Mouse (Mus musculus): ENCODE measurements around the gene Tceanc2. TPM values are rescaled to one million over a fixed set of nuclear protein-coding genes. Genes with fewer than 3 reads are reported as not detected.

Tceanc2 gene
- polyA plus RNA-seq, 1 experiment from 2014 or later: 18.1 TPM

DNA sequence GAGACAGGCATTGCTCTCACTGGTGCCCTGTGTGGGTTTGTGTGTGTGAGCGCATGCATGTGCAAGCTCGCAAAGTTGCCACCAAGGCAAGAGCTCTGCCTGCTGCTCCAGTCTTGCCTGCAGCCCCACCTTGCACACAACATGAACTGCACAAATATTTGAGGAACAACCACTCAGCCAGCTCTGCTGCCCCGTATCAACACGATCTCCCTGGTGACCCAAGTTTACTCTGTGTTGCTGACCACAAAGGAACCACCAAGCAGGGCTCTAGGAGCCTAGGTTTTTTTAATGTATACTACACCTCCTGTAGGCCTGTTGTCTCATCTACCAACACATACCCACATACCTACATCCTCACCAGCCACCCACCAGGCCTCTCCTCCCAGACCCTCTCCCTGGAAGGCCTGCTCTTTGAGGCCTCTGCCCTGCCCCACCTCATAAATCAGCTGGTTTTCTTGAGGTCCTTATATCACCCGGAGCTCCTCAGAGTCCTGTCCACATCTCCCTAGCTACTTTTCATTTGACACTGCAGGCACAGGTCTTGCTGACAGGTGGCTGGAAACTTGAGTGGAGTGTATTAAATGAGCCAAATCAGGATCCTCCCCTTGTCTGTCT, 31.7 kb upstream of the Tceanc2 start:
- H3K27me3 ChIP-seq (ENCODE audit: control insufficient read depth, insufficient read depth, low read depth, low read length): no peaks in the 10 kb centered on the region
- no peaks in the 10 kb centered on the region for H3K4me1 ChIP-seq (ENCODE audit: control insufficient read depth, insufficient read depth, low read length)
- WGBS: 83% methylated on average over 5 of the region's 5 CpGs

DNA sequence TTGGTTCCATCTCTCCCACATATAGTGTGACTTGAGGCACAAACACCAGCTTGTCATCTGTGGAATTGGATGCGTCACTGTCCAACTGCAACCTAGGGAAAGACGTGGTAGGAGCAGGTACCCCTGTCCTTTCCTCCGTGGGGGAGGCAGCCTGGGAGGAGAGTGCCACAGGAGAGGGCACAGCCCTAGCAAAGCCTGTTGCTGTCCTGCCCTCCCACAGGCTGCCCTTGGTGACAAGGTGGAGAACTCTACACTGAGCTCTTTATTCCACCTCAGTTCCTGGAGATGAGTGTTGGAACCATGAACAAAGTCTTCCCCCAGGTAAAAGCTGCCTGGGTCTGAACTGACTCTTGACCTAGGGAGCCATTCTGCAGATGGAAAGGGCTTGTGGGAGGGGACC, 30.0 kb upstream of the Tceanc2 start, which contains the start of gene Ldlrad1:
Ldlrad1 (plus strand) TSS at position 301 of the 400 bp plus-strand sequence.
- H3K4me2 ChIP-seq (ENCODE audit: low read length): no peak within 1 kb of the TSS
- no peaks in the 10 kb centered on the region for H3K9me3 ChIP-seq (replicated peaks; ENCODE audit: control insufficient read depth, low read length, poor library complexity, severe bottlenecking)
- no peak for ATAC-seq
- H3K27ac ChIP-seq (ENCODE audit: low read length): no peak within 1 kb of the TSS
- no peak within 1 kb of the TSS for H3K4me3 ChIP-seq (ENCODE audit: low read depth, low read length)
- no peak within 1 kb of the TSS for H3K9ac ChIP-seq (ENCODE audit: low read depth, low read length)
- H3K4me1 ChIP-seq (ENCODE audit: control insufficient read depth, insufficient read depth, low read length): no peaks in the 10 kb centered on the region
- H3K27me3 ChIP-seq (ENCODE audit: control insufficient read depth, insufficient read depth, low read depth, low read length): no peaks in the 10 kb centered on the region
- WGBS: 91% methylated on average over 3 of the region's 3 CpGs
- no peaks in the 10 kb centered on the region for H3K36me3 ChIP-seq (ENCODE audit: control insufficient read depth, insufficient read depth, low read length)

More for the DNA sequence above, 31.7 kb upstream of the Tceanc2 start:
- no peaks in the 10 kb centered on the region for H3K9me3 ChIP-seq (replicated peaks; ENCODE audit: control insufficient read depth, low read length, poor library complexity, severe bottlenecking)
- no peak overlapping the region for H3K27ac ChIP-seq (ENCODE audit: low read length)
- H3K4me3 ChIP-seq (ENCODE audit: low read depth, low read length): no peak overlapping the region
- H3K36me3 ChIP-seq (ENCODE audit: control insufficient read depth, insufficient read depth, low read length): no peaks in the 10 kb centered on the region
- ATAC-seq: no peak
- no peak overlapping the region for H3K4me2 ChIP-seq (ENCODE audit: low read length)
- H3K9ac ChIP-seq (ENCODE audit: low read depth, low read length): no peak overlapping the region

DNA sequence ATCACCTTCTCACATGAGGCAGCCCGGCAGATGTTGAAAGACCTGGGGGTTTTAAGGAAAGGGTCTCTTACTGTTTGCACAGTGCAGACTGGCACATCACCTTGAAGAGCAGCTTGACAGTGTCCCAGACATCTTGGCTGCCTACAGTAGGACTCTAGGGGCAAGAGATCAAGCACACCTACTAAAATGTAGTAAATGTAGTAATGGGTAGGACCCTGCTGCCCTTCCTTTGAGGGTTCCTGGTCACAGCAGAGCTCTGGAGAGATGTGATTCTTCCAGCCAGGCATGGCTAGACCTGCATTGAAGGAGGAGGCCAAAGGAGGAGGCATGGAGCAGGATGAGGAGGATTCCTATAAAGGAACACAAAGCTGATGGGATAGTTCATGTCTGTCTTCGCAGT, 28.1 kb upstream of the Tceanc2 start:
- no peaks in the 10 kb centered on the region for H3K9me3 ChIP-seq (replicated peaks; ENCODE audit: control insufficient read depth, low read length, poor library complexity, severe bottlenecking)
- H3K27ac ChIP-seq (ENCODE audit: low read length): no peak overlapping the region
- no peak for ATAC-seq
- H3K4me3 ChIP-seq (ENCODE audit: low read depth, low read length): no peak overlapping the region
- no peak overlapping the region for H3K4me2 ChIP-seq (ENCODE audit: low read length)
- 98% methylated on average over 2 of the region's 2 CpGs for WGBS
- H3K4me1 ChIP-seq (ENCODE audit: control insufficient read depth, insufficient read depth, low read length): no peaks in the 10 kb centered on the region
- peaks cover 8% of the 10 kb centered on the region for H3K36me3 ChIP-seq (ENCODE audit: control insufficient read depth, insufficient read depth, low read length)
- H3K9ac ChIP-seq (ENCODE audit: low read depth, low read length): no peak overlapping the region
- H3K27me3 ChIP-seq (ENCODE audit: control insufficient read depth, insufficient read depth, low read depth, low read length): no peaks in the 10 kb centered on the region

DNA sequence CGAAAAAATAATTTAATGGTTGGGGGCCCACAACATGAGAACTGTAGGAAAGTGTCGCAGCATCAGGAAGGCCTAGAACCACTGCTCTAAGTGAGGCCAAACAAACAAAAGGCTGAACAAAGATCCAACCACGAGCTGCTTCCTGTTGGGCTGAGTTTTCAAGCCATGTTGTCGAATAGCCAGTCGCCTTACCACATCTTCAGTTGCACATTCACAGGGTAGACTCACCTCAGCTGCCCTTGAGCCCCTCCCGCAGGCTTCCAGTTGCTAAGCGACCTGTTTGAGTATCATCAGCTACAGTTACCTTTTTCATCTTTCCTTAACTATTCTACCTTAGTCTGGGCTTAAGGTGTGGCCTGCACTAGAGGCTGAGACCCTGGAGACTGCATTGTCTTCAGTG, 24.1 kb upstream of the Tceanc2 start:
- no peak overlapping the region for H3K4me3 ChIP-seq (ENCODE audit: low read depth, low read length)
- H3K4me1 ChIP-seq (ENCODE audit: control insufficient read depth, insufficient read depth, low read length): no peaks in the 10 kb centered on the region
- no peaks in the 10 kb centered on the region for H3K27me3 ChIP-seq (ENCODE audit: control insufficient read depth, insufficient read depth, low read depth, low read length)
- H3K36me3 ChIP-seq (ENCODE audit: control insufficient read depth, insufficient read depth, low read length): peaks cover 32% of the 10 kb centered on the region
- no peaks in the 10 kb centered on the region for H3K9me3 ChIP-seq (replicated peaks; ENCODE audit: control insufficient read depth, low read length, poor library complexity, severe bottlenecking)
- H3K4me2 ChIP-seq (ENCODE audit: low read length): no peak overlapping the region
- H3K9ac ChIP-seq (ENCODE audit: low read depth, low read length): no peak overlapping the region
- WGBS: 91% methylated on average over 7 of the region's 7 CpGs
- no peak overlapping the region for H3K27ac ChIP-seq (ENCODE audit: low read length)
- ATAC-seq: no peak

DNA sequence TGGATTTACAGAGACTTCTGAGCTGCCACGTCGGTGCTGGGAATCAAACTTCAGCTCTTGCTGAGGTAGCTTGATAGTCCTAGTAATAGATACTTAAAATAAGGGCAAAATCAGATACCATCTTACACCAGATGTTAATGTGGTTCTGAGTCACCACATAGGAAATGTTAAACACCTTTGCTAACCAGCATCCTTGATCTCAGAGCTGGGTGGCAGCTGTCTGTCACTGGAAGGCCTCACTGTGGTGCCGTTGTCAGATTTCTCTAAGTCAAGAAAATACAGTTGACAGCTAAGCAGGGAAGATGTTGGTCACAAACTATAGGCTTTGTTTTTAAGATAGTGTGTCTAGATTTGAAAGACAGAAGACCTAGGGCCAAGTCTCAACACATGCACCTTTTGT, 22.9 kb upstream of the Tceanc2 start:
- no peak for ATAC-seq
- Histone ChIP-seq H3K9me3 (replicated peaks; ENCODE audit: control insufficient read depth, low read length, poor library complexity, severe bottlenecking) (no peaks in the 10 kb centered on the region), H3K4me1 (ENCODE audit: control insufficient read depth, insufficient read depth, low read length) (no peaks in the 10 kb centered on the region), H3K27ac (ENCODE audit: low read length) (no peak overlapping the region), H3K27me3 (ENCODE audit: control insufficient read depth, insufficient read depth, low read depth, low read length) (no peaks in the 10 kb centered on the region), H3K36me3 (ENCODE audit: control insufficient read depth, insufficient read depth, low read length) (peaks cover 39% of the 10 kb centered on the region), H3K4me2 (ENCODE audit: low read length) (no peak overlapping the region), H3K9ac (ENCODE audit: low read depth, low read length) (no peak overlapping the region), H3K4me3 (ENCODE audit: low read depth, low read length) (no peak overlapping the region)
- 96% methylated on average over 3 of the region's 3 CpGs for WGBS

DNA sequence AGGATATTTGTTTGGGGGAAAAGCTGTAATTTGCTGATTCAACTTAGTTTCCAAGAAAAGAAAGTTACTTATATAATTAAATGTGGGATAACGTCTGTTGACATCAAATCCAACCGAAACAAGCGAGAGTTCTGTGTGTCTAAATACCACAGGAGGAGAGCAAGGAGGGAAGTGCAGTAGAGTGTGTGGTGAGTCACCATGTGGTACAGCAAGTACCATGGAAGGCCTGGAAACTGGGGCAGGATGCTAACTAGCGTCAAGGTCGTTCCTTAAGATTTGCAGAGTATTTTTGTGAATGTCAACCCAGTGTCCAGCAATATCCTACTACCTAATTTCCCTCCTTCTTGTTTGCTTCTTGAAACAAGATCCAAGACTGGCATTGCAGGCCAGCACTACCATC, 19.2 kb upstream of the Tceanc2 start:
- peaks cover 52% of the 10 kb centered on the region for H3K36me3 ChIP-seq (ENCODE audit: control insufficient read depth, insufficient read depth, low read length)
- WGBS: 99% methylated on average over 5 of the region's 5 CpGs
- H3K4me2 ChIP-seq (ENCODE audit: low read length): no peak overlapping the region
- no peak overlapping the region for H3K27ac ChIP-seq (ENCODE audit: low read length)
- H3K27me3 ChIP-seq (ENCODE audit: control insufficient read depth, insufficient read depth, low read depth, low read length): no peaks in the 10 kb centered on the region
- H3K9ac ChIP-seq (ENCODE audit: low read depth, low read length): no peak overlapping the region
- H3K4me1 ChIP-seq (ENCODE audit: control insufficient read depth, insufficient read depth, low read length): no peaks in the 10 kb centered on the region
- ATAC-seq: no peak
- no peaks in the 10 kb centered on the region for H3K9me3 ChIP-seq (replicated peaks; ENCODE audit: control insufficient read depth, low read length, poor library complexity, severe bottlenecking)
- no peak overlapping the region for H3K4me3 ChIP-seq (ENCODE audit: low read depth, low read length)

DNA sequence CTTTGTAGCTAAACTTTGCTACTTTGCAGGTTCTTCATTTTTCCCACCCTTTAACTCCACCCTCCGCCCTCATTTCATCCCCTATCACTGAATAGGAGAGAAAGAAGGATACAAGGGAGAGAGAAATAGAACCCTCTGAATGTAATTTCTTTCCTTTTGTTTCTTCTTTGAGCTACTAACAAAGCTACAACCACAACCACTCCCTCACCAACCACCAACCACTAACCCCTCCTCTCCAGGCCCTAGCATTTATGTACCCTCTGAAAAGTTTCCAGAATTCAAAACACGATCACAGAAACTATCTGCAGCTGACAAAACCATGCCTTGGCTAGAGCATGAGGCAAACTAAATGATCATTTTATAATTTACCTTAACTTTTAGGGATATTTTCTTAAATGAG, 17.5 kb upstream of the Tceanc2 start:
- no peaks in the 10 kb centered on the region for H3K27me3 ChIP-seq (ENCODE audit: control insufficient read depth, insufficient read depth, low read depth, low read length)
- no peak for ATAC-seq
- WGBS: 97% methylated on average over 2 of the region's 2 CpGs
- H3K4me2 ChIP-seq (ENCODE audit: low read length): no peak overlapping the region
- H3K4me3 ChIP-seq (ENCODE audit: low read depth, low read length): no peak overlapping the region
- no peak overlapping the region for H3K9ac ChIP-seq (ENCODE audit: low read depth, low read length)
- H3K9me3 ChIP-seq (replicated peaks; ENCODE audit: control insufficient read depth, low read length, poor library complexity, severe bottlenecking): no peaks in the 10 kb centered on the region
- no peaks in the 10 kb centered on the region for H3K4me1 ChIP-seq (ENCODE audit: control insufficient read depth, insufficient read depth, low read length)
- H3K36me3 ChIP-seq (ENCODE audit: control insufficient read depth, insufficient read depth, low read length): peaks cover 48% of the 10 kb centered on the region
- H3K27ac ChIP-seq (ENCODE audit: low read length): no peak overlapping the region

DNA sequence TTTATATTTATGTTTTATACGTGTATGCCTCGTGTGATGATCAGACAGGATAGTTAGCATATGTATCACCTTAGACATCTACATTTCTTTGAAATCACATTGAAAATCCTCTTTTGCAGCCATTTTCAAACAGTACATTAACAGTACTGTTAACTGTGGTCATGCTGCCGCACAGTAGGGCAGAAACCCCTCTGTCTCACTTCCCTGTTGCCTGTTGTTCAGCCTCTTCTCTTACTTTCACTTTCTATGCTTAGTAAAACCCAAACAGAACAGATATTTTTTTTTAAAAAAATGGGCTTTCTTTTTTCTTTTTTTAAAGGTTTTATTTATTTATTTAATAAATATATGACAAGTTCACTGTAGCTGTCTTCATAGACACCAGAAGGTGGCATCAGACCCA, 14.9 kb upstream of the Tceanc2 start:
- Histone ChIP-seq H3K27me3 (ENCODE audit: control insufficient read depth, insufficient read depth, low read depth, low read length) (no peaks in the 10 kb centered on the region), H3K9me3 (replicated peaks; ENCODE audit: control insufficient read depth, low read length, poor library complexity, severe bottlenecking) (no peaks in the 10 kb centered on the region), H3K4me2 (ENCODE audit: low read length) (no peak overlapping the region), H3K4me3 (ENCODE audit: low read depth, low read length) (no peak overlapping the region), H3K27ac (ENCODE audit: low read length) (no peak overlapping the region), H3K4me1 (ENCODE audit: control insufficient read depth, insufficient read depth, low read length) (no peaks in the 10 kb centered on the region), H3K9ac (ENCODE audit: low read depth, low read length) (no peak overlapping the region), H3K36me3 (ENCODE audit: control insufficient read depth, insufficient read depth, low read length) (peaks cover 45% of the 10 kb centered on the region)
- 95% methylated on average over 3 of the region's 3 CpGs for WGBS
- no peak for ATAC-seq

DNA sequence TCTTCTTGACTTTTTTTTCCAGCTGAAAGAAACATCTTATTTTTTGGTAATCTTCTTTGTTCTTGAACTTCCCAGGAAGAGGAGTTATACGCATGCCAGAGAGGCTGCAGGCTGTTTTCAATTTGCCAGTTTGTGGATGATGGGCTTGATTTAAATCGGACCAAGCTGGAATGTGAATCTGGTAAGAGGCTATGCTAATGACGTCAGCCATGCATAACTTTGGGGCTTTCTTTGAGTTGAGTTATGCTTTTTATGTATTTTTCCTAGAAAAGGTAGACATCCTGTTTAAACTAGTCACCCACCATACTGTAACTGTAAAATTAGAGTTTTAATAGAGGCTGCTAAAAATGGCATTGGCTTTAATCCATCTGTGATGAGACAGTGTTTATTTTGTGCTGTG, 6.8 kb upstream of the Tceanc2 start:
- 69% methylated on average over 3 of the region's 3 CpGs for WGBS
- Histone ChIP-seq H3K27me3 (ENCODE audit: control insufficient read depth, insufficient read depth, low read depth, low read length) (no peaks in the 10 kb centered on the region), H3K36me3 (ENCODE audit: control insufficient read depth, insufficient read depth, low read length) (peaks cover 25% of the 10 kb centered on the region), H3K27ac (ENCODE audit: low read length) (no peak overlapping the region), H3K9ac (ENCODE audit: low read depth, low read length) (no peak overlapping the region), H3K4me1 (ENCODE audit: control insufficient read depth, insufficient read depth, low read length) (peaks cover 16% of the 10 kb centered on the region), H3K4me2 (ENCODE audit: low read length) (no peak overlapping the region), H3K4me3 (ENCODE audit: low read depth, low read length) (no peak overlapping the region), H3K9me3 (replicated peaks; ENCODE audit: control insufficient read depth, low read length, poor library complexity, severe bottlenecking) (no peaks in the 10 kb centered on the region)
- no peak for ATAC-seq

Measured in midbrain, embryonic 16.5 days (tissue).